Mouse (Mus musculus): Measurements from ENCODE around the gene Stambp.

DNA sequence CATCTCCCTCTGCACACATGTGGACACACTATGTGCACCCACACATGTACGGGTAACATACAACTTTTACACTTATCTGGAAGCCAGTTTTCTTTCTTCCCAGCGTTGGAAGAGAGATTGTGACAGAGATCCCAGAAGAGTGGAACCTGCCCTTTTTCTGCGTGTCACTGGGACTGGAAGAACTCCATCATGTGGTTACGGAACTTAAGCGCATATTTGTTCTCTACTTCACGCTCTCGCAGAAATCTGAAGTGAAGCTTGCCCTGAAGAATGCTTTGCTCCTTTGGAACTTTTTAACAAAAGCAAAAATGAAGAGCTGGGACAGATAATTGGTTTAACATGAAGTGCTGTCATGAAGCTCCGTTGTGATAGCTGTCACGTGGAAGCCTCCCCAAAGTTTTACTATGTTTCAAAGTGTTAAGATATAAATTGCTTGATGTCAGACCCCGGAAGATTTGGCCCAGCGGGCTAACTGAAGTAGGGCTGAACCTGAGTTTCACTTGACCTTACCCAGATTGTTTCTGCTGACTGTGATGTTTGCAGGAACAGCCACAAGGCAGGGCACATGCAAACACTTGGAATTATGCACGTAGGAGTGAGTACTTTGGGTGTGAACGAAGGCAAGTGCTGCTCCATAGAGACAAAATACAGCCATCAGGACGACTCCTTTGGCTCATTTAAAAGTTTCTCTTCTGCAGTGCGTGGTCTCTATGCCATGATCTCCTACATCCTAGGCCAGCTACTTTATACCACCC lies 45.2 kb upstream of the Stambp start:
- no peak for TF ChIP-seq CTCF (IDR thresholded peaks at IDR 0.05; ENCODE audit: low read depth, low read length)
- no peak for TF ChIP-seq POLR2A (IDR thresholded peaks at IDR 0.05; ENCODE audit: extremely low read depth, insufficient read depth, low read length)
